Comparison of ENCODE assay signal across 12 mouse cellular contexts in genomic region chr1:23270910-23271822, GRCm38 (mm10).
A peak's percentile ranks its signal among the peaks of the same experiment; 100 is the strongest.
DNase-seq lines count a peak whose midpoint lies in the region; ATAC-seq and TF ChIP-seq lines count a peak whose summit lies in the region.
"Had no signal": no experiment of that assay in that cellular context is flagged by ENCODE, and none has a peak within 500 bp of the region (broad histone marks: within the 10 kb centered on the region; RNA-seq: fewer than 3 reads in every experiment).

No protein-coding gene starts in this region.

- no peaks in the 10 kb centered on the region for H3K27me3 ChIP-seq in limb, embryonic 14.5 days (ENCODE audit: control insufficient read depth, insufficient read depth, low read length)
- no peaks in the 10 kb centered on the region for H3K27me3 ChIP-seq in limb, embryonic 10.5 days (ENCODE audit: low read depth, poor library complexity, severe bottlenecking)
- no peaks in the 10 kb centered on the region for H3K27me3 ChIP-seq in kidney, adult 2 months (replicated peaks; ENCODE audit: control insufficient read depth, insufficient read depth, low read length)
- H3K27me3 ChIP-seq in myocyte (ENCODE audit: control insufficient read depth, insufficient read depth, insufficient read length), result no peaks in the 10 kb centered on the region
- H3K27me3 ChIP-seq: liver, embryonic 12.5 days; neural tube, embryonic 12.5 days; stomach, embryonic 15.5 days had no signal

- no peaks in the 10 kb centered on the region for H3K9me3 ChIP-seq in limb, embryonic 14.5 days (ENCODE audit: control insufficient read depth, low read length)
- no peaks in the 10 kb centered on the region for H3K9me3 ChIP-seq in limb, embryonic 10.5 days (replicated peaks)
- H3K9me3 ChIP-seq: liver, embryonic 12.5 days; neural tube, embryonic 12.5 days; stomach, embryonic 15.5 days had no signal

- H3K27ac ChIP-seq in limb, embryonic 14.5 days (replicated peaks; ENCODE audit: low read depth, low read length), result no peak overlapping the region
- H3K27ac ChIP-seq in limb, embryonic 10.5 days, result no peak overlapping the region
- peak overlapping the region; percentile 96 for H3K27ac ChIP-seq in kidney, adult 2 months (ENCODE audit: insufficient read depth, low read depth, low read length)
- H3K27ac ChIP-seq: liver, embryonic 12.5 days; neural tube, embryonic 12.5 days; stomach, embryonic 15.5 days had no signal

- no peak overlapping the region for H3K9ac ChIP-seq in limb, embryonic 14.5 days (ENCODE audit: low read depth, low read length, severe bottlenecking)
- H3K9ac ChIP-seq: liver, embryonic 12.5 days; neural tube, embryonic 12.5 days; stomach, embryonic 15.5 days had no signal

- TF ChIP-seq POLR2A in limb, embryonic 14.5 days (IDR thresholded peaks at IDR 0.05; ENCODE audit: borderline replicate concordance, extremely low read depth, insufficient read depth, insufficient read length), result no peak
- TF ChIP-seq POLR2A in kidney, adult 2 months (IDR thresholded peaks at IDR 0.05; ENCODE audit: low read depth, low read length), result no peak
- no peak for TF ChIP-seq POLR2A in myocyte (IDR thresholded peaks at IDR 0.05; ENCODE audit: insufficient read length, low read depth)

- no peak for ATAC-seq in limb, embryonic 14.5 days (ENCODE audit: low FRiP score, low read depth)
- no peak for ATAC-seq in erythroid progenitor cell, adult 5-6 weeks (replicated peaks; ENCODE audit: low FRiP score, poor library complexity, severe bottlenecking)
- ATAC-seq: liver, embryonic 12.5 days had no signal

- DNase-seq in limb, embryonic 14.5 days (ENCODE audit: low spot score), result peak; percentile 20
- no peak for DNase-seq in limb, embryonic 10.5 days (ENCODE audit: low spot score)
- DNase-seq in fibroblast of lung, adult 2 months (ENCODE audit: low read depth), result peak; percentile 45
- peak; percentile 85 for DNase-seq in kidney, adult 2 months
- no peak for DNase-seq in frontal cortex, postnatal 10 days (ENCODE audit: low spot score in 2 of 2)
- no peak for DNase-seq in urinary bladder, postnatal 36 days (ENCODE audit: low spot score in 2 of 2)
- DNase-seq: cerebellum, postnatal 14 days had no signal

- TF ChIP-seq CTCF in kidney, adult 2 months (conservative IDR thresholded peaks at IDR 0.05; ENCODE audit: insufficient read depth, insufficient read length, low read depth, low read length), result no peak

- H3K4me2 ChIP-seq in limb, embryonic 14.5 days (replicated peaks; ENCODE audit: low read depth, low read length, severe bottlenecking), result no peak overlapping the region
- peak overlapping the region; percentile 71 for H3K4me2 ChIP-seq in myocyte (ENCODE audit: low read depth)
- H3K4me2 ChIP-seq: liver, embryonic 12.5 days; neural tube, embryonic 12.5 days; stomach, embryonic 15.5 days had no signal

- 0 out of 2 replicates have a peak, but pooled peaks cover 4% of the 10 kb centered on the region for H3K4me1 ChIP-seq in limb, embryonic 14.5 days (ENCODE audit: control insufficient read depth, insufficient read depth, low read length)
- peaks cover 9% of the 10 kb centered on the region; the same call in 1 of the 2 replicates for H3K4me1 ChIP-seq in limb, embryonic 10.5 days
- peaks cover 21% of the 10 kb centered on the region for H3K4me1 ChIP-seq in kidney, adult 2 months (ENCODE audit: control insufficient read depth, insufficient read depth, low read length)
- H3K4me1 ChIP-seq: neural tube, embryonic 12.5 days; stomach, embryonic 15.5 days had no signal

- WGBS in limb, embryonic 14.5 days, result 39% methylated on average over 6 of the region's 6 CpGs
- WGBS in limb, embryonic 10.5 days, result 65% methylated on average over 6 of the region's 6 CpGs
- WGBS in kidney, adult 2 months, result 6% methylated on average over 6 of the region's 6 CpGs

- H3K4me3 ChIP-seq in limb, embryonic 14.5 days (replicated peaks; ENCODE audit: low read length), result no peak overlapping the region
- H3K4me3 ChIP-seq in limb, embryonic 10.5 days, result no peak overlapping the region
- H3K4me3 ChIP-seq in kidney, adult 2 months (ENCODE audit: insufficient read depth, low read depth, low read length), result peak overlapping the region; percentile 41
- no peak overlapping the region for H3K4me3 ChIP-seq in myocyte
- H3K4me3 ChIP-seq: liver, embryonic 12.5 days; neural tube, embryonic 12.5 days; stomach, embryonic 15.5 days had no signal

- no peaks in the 10 kb centered on the region for H3K36me3 ChIP-seq in limb, embryonic 14.5 days (ENCODE audit: control insufficient read depth, insufficient read depth, low read length)
- H3K36me3 ChIP-seq in limb, embryonic 10.5 days, result peaks cover 8% of the 10 kb centered on the region; the same call in 1 of the 2 replicates
- peaks cover 2% of the 10 kb centered on the region; the same call in 1 of the 2 replicates for H3K36me3 ChIP-seq in kidney, adult 2 months (ENCODE audit: control insufficient read depth, insufficient read depth, low read length)
- no peaks in the 10 kb centered on the region for H3K36me3 ChIP-seq in myocyte (ENCODE audit: control insufficient read depth, insufficient read depth)
- H3K36me3 ChIP-seq: neural tube, embryonic 12.5 days; stomach, embryonic 15.5 days had no signal

- H3ac ChIP-seq in myocyte (ENCODE audit: control insufficient read depth, insufficient read length), result no peak overlapping the region

- peaks cover 37% of the 10 kb centered on the region for H3K79me2 ChIP-seq in myocyte (ENCODE audit: control insufficient read depth, insufficient read depth)

TF ChIP-seq in myocyte, 11 proteins besides CTCF, POLR2A, EP300 and RAD21:
- TF ChIP-seq CEBPB (IDR thresholded peaks at IDR 0.05; ENCODE audit: insufficient read depth, poor library complexity, severe bottlenecking), result 0 out of 2 replicates have a peak, but pooled peaks have one; percentile 56
- no peak for TF ChIP-seq MYOD1 (IDR thresholded peaks at IDR 0.05; ENCODE audit: control insufficient read depth in 1 of 3, insufficient read length in 2 of 3, low read depth in 2 of 3)

Comparison
In these comparisons a context has a peak if more than half of its experiments do, and no peak if none do; other contexts are left out.
1. DNase-seq: peak in limb, embryonic 14.5 days (single experiment), fibroblast of lung, adult 2 months (single experiment) and kidney, adult 2 months (single experiment); none in limb, embryonic 10.5 days (single experiment), frontal cortex, postnatal 10 days (0 of 2) and urinary bladder, postnatal 36 days (0 of 2).